Mouse (Mus musculus) urinary bladder, adult 2 months (tissue): Measurements from ENCODE around the gene Kcnq1. TPM values are rescaled to one million over a fixed set of nuclear protein-coding genes. Genes with fewer than 3 reads are reported as not detected.

ENCODE experiments used
- DNase-seq: peaks from one replicate; pipeline ENCODE4 v3.0.0; 2022; ENCODE audit warnings: low spot score
- polyA plus RNA-seq: library from polyadenylated mRNA; depleted of rRNA; stranded (reverse); fragments of >200 nt; gene quantifications from 2 replicates; pipeline ENCODE4 v1.2.3, GENCODE M21; 2012

The Kcnq1 gene
- polyA plus RNA-seq, 1 experiment, result 1.0 TPM

DNA sequence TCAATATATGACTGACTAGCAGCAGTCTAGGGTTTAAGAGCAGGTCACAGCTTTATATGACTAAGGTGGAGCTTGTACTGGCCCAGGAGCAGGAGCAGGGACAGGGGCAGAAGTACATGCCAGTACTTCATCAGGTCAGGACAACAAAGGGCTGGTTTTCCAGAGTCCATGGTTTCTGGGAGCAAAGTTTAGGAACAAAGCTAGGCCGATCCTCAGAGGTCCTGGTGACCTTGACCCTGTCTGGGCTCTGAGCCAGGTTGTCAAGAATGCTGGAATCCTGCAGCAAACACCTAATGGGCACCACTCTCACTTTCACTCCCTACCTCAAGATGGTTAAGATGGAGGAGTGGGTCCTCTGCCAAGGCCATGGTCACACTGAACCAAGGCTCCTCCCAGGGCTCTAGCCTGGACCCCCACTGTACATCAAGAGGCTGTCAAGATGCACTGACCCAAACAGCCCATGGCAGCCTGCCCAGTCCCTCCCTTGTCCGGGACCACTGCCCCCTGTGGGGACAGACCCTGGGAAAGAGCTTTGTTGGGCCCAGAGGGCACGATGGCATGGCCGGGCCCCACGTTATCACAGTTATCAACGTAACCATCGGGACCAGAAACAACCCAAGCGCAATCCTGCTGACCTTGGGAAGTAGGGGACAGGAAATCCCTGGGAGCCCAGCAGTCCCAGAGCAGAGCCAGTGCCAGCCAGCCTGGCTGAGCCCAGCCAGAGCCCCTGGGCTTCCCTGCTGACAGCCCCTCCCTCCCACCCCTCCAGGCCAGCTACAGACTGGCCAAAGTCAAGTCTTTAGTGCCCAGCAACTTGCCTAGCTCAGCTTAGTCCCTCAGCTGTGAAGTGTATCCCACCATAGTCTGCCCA, 259.0 kb downstream of the Kcnq1 start:
- DNase-seq, result no peak

DNA sequence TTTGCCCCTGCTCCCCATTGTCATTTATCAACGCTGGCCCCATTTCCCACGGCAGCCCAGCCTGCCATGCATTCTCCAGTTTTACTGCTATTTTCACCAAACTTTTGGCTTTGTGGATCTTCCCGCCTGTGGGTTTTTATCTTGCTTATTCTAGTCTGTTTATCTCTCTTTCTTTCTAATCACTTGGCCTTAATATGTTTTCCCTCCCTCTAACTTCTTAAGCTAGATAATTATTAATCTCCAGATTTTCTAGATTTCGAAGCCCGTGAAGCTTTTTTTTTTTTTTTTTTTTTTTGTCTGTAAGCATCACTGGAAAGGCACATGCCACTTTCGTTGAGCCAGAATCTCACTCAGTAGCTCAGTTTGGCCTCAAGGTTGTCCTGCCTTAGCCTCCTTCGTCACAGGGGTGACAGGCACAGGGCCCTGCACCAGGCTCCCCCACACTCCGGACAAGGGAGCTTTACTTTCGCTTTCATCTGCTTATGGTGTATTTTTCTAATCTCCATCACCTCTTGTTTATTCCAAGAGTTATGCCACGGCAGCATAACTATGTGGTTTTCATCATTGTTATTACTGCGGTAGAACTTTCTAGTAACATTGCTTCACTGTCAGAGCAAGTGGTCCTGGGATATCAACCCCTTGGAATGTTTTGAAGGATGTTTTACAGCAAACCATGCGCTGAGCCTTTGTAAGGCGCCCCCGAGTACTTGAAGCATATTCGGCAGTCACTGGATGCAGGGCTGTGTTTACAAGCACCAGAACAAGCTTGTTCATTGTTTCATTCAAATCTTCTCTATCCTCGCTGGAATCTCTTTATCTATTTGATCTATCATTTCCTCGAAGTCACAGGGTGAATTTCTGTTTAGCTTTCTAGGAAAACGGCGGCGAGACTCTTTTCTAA, 261.5 kb downstream of the Kcnq1 start:
- DNase-seq, result no peak

DNA sequence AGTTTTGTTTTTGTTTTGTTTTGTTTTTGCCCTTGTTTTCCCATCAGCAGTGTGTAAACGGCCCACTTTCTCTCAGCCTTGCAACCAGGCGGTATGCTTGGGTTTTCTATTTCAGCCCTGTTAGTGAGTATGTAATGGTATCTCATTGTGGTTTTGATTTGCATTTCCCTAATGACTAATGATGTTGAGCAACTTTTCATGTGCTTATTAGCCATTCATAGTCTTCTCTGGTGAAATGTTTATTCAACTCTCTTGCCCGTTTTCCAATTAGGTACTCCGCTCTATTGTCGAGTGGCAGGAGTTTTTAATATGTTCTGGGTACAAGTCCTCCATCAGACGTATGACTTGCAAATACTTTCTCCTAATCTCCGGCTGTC, 262.1 kb downstream of the Kcnq1 start:
- DNase-seq, result no peak

DNA sequence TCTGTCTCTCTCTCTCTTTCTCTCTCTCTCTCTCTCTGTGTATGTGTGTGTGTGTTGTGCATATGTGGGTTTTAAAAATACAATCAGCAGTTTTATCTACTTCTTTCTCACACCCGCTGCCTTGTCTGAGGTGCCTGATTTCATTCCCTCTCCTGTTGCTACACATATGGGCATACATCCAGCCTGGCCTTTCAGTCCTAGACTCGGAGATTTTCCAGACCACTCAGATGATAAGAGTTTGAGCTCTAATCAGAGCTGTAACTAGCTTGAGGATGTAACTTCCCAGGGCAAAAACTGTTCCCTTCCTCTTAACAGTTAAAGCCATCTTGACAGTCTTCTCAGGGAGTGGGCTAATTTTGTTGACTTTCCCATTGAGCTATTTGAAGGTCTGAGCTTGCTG, 265.2 kb downstream of the Kcnq1 start:
- no peak for DNase-seq

DNA sequence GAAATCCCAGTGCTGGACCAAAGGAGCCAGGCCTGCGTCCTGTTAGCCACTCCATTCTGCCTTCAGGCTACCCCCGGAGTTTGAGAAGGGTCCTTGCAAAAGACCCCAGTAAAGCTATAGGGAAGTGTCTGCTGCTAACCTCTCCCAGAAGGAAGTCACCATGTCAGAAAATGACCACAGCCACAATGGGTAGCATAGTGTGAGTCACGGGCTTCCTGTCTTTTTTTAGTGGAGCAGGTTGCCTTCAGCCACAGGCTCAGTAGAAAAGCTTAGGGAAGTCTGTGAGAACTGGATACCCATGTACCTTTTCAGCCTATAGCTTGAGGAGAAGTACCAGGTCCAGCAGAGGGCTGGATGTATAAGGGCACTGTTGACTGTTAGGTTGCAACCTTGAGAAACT, 267.1 kb downstream of the Kcnq1 start:
- DNase-seq, result no peak

DNA sequence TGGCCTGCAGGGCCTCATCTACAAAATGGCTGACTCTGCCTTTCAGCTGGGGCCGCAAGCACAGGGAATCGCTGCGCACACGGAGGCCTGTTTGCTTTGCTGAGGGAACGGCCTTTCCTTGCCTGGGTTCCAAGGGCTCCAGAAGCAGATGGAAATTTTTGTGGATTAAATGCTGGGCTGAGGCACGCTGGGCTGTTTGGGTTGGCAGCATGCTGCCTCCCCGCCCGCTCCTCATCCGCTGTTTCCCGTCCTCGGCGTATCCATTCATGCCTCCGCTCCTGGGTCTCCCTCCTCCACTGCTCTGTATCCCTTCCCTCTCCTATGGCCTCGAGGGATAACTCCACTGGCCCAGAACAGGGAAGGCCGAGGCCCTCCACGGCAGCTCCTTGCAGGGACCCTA, 269.8 kb downstream of the Kcnq1 start:
- DNase-seq, result no peak

DNA sequence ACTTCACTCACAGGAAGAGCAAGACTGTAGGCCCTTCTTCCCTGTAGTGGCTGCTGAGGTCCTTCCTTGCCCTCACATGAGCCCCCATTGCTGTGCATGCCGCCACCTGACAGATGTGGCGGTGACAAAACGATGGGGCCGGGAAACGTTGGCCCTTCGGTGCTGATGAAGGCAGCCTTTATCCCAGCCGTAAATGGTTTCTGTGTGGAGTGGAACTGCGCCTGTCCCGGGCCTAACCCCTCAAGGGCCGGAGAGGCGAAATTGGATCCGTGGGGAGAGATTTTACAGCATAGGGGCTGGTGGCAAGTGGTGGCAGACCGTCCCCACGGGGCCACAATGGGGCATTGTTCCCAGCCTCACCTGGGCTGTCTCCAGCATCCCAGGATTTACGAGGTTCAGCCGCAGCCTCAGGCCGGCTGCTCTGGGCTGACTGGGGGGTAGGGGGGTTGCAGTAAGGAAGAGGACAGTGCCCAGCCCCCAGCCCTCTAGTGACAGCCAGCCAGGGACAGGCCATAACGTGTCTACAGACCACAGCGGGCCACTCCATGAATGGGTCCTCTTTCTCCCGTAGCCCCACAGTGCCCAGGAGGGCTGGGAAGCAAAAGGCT, 274.4 kb downstream of the Kcnq1 start:
- DNase-seq, result no peak

DNA sequence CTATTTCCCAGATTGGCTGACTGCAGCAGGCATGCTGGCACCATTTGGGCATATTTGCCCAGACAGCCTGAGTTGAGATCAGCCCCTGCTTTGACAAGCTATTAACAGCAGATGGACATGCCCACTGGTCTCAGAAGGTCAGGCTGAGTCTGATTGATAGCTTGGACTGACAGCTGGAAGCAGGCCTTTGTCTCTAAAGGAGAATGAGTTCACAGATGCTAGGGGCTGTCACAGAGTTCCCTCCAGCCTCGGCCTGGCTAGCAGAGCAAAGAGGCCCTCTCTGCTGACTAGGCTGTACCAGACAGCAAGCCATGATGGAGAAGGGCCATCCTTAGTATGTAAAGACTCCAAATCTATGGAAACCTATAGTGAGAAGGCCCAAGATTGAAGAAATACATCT, 280.5 kb downstream of the Kcnq1 start:
- DNase-seq, result no peak

DNA sequence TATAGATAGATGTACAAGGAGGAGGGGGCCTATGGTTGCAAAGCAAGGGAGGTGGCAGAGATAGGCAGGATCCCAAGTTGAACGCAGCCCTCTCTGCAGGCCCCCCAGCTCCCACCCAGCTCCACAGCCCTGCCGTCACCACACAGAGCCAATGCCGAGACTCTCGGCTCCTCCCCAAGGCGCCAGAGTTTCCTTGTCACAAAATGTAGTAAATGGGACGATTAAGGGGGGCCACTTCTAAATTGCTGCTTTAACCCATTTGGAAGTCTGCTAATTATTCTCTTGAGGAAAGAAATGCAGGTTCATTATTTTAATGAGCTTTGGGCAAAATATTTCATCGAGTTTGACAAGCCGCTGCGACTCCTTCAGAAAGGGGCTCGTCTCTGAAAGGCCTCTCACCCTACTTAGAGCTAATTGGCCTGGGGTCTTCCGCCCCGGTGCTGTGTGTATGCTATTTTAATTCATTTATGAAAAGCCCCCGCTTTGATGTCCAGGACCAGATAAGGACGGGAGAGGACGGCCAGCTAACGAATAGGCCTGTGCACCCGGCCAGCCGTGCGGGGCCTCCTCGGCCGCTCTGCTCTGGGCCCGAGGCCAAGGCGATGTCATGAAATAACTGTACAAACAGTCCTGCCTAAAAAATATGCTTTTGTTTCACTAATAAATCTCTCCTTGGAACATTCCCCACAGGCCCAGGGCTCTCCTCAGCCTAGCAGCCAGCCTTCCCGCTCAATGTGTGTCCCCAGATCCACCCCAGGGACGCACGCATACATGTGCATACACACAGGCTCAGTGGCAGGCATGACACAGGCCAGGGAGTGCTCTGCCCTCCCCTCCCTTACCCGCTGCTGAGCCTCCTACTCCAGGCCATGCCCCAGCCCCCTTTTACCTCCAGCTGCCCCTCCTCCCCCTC, 282.9 kb downstream of the Kcnq1 start:
- peak; percentile 39 for DNase-seq

DNA sequence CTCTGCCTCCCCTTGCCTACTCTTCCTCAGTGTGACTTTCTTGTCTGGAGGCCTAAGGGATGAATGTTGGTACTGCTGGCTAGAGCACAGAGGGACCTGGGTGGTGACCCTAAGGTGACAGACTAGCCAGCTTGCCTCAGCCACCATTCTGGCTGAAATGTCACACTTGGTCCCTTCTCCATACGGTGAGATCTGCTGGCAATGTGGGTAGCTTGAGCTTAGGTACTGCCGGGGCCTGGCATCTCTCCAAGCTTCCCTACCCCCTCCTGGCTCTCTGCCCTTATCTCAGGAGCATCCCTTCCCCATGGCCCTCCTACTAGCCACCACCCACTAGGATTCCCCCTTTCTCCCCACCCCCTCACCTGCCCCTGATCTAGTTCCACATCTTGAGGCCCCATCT, 283.7 kb downstream of the Kcnq1 start:
- no peak for DNase-seq

DNA sequence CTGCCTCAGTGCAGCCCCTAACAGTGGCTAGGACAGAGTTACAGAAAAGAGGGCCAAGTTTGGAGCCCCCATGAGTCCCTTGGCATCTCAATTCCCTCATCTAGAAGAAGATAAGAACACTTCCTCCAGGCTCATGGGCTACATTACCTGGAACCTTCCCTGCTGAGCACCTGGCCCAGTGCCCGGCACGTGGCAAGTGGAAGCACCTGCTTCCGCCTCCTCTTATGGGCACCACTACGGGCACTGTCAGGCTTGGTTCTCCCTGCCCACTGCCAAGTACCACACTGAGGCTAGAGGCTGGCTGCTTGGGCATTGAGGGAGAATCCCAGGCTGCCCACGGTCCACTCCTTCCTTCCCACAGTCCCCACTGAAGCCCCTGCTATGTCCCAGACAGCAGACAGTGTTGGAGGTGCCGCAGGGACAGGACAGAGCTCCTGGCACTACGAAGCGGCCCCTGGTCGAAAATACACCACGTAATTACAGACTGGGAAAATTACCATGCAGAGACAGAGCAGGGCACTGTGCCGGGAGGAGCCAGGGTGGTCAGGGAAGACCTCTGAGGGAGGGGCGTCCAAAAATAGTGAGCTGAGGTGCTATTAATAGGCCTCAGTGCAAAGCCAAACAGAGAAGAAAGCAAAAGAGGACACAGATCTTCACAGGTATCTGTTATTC, 284.3 kb downstream of the Kcnq1 start:
- DNase-seq, result no peak

DNA sequence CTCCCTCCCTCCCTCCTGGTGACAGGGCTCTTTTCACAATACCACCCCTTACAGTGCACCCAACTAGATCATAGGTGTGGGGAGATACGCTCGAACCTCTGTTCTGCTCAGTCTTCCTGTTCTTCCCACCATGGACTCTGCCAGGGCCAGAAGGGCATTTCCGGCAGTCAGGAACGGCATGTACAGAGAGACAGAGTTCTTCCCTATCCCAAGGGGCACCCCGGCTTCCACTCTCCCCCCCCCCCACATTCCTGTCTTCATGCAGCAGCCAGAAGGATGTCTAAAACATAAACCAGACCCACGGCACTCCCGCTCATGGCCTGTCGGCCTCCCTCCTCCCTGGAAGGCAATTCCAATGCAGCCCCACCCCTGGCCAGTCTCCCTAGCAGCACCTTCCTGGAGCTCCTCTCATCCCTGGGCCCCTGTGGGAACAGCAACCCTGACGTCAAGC, 289.0 kb downstream of the Kcnq1 start:
- DNase-seq, result no peak

DNA sequence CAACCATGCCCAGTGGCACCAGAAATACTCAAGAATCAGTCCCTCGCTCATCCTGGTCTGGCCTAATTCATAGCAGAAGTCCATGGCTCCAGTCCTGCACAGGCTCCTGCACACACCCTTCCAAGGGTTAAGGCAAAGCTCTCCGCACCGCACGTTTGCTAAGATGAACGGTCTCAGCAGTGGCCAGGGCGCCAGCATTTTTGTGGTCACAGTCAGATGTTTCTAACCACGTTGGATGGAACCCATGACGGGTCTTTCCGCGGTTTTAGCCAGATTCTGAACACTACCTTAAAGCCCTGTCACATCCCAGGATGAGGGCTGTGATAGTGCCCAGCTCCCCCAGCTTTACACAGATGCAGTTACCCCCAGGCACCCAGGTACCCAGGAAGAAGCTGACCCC, 293.6 kb downstream of the Kcnq1 start:
- no peak for DNase-seq

DNA sequence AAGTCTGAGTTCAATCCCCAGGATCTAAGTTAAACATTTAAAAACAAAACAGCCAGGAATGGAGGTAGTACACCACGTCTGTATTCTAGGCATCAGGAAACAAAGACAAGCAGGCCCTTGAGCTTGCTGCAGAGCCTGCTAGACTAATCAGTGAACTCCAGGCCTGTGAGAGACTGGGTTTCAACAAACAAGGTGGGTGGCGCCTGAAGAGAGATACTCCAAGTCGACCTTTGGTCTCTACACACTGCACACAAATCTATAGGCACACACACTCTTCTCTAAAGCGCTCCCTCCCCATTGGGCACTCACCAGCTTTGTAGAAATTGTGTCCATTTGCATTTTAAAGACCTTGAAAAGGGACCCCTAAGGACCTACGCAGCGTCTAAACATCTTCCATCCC, 294.4 kb downstream of the Kcnq1 start:
- no peak for DNase-seq

DNA sequence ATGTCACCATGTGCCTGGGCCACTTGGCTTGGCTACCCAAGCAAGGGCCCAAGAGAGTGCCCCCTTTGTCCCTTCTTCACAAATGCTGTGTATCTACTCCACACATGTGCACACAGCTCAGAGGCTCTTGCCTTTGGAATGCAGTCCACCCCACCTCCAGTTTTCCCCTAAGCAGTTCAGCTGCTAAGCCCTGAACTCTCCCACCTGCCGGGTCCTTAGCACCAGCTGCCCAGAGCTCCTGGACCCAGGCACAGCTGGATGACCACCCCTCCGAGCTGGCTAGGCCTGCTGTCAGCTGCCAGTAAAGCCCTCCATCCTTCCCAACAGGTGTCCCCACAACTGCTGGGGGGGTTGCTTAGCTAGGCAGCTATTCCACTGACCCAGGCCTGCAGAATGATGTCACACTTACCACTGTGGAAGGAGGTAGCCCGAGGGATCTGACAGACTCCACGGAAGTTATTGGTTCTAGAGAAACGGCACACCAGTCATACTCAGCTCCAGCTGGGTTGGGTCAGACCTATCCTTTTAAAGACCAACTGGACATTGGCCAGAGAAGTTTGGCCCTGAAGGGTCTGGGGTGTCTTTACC, 295.4 kb downstream of the Kcnq1 start:
- no peak for DNase-seq

DNA sequence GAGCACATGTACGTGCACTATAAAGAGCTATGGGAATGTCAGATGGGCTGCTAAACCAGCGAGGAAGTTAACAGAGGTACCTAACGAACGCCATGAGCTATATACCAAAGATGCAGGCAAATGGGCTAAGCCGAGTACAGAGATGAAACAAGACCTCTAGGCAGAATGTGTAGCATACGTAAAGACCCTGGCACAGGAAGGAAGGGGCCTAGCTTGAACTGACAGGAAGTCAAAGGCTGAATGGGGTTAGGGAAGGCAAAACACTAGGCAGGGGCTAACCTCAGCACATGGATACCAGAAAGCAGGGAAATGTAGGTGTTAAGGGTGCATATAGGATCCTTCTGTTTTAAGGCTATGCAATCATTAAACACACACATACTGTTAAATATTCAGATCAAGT, 298.1 kb downstream of the Kcnq1 start:
- no peak for DNase-seq

DNA sequence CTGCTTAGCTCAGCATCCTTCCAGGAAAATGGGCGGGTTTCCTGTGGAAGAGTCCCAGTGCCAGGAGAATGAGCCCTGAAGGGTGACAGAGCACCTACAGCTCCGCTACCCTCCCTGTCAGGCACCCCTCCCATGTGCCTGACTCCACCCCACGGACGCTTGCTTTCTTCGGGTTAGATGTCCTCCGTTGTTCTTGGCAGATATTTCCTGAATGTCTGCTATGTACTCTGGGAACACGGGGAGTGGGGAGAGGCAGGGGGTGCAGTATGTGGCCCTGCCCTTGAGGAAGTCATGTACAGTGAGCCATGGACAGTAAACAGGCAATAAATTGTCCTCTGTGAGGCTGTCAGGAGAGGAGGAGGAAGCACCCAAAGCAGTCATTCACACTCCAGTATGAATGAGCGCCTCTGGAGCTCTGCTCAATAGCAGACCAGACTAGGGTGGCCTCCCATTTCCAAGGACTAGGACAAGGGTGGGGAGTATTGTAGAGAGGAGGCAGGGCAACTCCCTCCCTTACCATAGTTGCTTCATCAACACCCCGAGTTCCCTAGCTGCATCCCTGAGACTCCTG, 301.9 kb downstream of the Kcnq1 start:
- no peak for DNase-seq

DNA sequence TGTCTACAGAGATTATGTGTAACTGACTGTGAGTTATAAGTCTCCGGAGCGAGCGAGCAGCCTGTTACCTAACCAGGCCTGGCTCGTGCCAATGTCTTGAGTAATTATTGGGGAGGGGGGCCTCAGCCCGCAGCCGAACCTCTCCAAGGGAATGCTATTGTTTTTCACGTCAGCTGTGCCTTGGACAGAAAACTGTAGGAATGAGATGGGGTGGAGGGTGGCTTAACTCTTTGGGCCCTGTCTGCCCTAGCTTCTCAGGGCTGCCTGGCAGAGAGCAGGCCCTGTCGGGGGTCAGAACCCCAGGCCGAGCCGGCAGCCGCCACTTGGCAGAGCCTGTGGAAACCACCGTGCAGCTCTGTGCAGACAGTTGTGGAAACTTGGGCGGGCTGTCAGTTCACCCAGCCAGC, 302.5 kb downstream of the Kcnq1 start:
- DNase-seq, result peak; percentile 36

DNA sequence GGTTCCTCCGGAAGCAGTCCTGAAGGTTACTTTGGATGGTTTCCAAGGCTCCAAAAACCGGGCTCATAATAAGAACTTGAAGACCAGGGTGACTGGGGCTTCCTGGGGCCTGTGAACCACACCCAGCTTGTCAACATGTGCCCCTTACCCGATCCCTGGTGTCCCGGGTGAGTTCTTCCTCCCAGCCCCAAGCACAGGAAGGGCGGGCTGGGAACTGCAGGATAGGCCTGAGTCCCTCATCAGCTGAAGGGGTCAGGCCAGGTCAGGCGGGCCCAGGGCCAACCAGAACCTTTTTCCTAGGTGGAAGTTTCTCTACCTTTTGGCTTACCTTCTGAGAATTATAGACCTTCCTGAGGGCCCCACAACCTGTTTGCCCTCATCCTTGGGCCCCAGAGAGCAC, 306.4 kb downstream of the Kcnq1 start:
- no peak for DNase-seq

DNA sequence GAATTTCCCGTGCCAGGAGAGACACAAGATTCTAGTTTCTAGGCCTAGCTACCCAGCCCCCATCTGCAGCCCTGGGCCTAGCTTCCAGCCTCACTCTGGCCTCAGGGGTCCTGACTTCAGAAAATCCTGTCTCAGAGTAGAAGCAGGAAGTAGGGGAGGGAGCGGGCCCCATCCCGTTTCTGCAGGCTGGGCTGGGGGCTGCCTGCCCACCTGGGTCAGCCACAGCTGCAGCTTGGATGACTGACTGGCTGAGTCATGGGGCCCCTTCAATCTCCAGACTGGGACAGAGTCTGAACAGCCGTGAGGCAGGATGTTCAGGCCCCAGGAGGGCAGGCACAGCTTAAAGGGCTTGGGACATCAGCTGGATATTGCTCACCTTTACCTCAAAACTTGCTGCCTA, 308.9 kb downstream of the Kcnq1 start:
- no peak for DNase-seq
